Mouse (Mus musculus) lung, postnatal 0 days (tissue): ENCODE results near the gene Tmc8.

Experiments used
- CTCF ChIP-seq: IDR thresholded peaks from 2 replicates; pipeline ENCODE4 v1.5.1; 2016; ENCODE audit warnings: antibody characterized with exemption, mild to moderate bottlenecking
- EP300 ChIP-seq: IDR thresholded peaks from 2 replicates; pipeline ENCODE4 v1.6.1; 2016; ENCODE audit warnings: antibody characterized with exemption, mild to moderate bottlenecking, control low read depth

GRCm38 (mm10) chr11:117822728-117823241 is 40.9 kb downstream of the Tmc8 start:
- TF ChIP-seq CTCF (no peak), EP300 (peak; percentile 36; the same call in 1 of the 2 replicates)
